Mouse (Mus musculus): ENCODE measurements at regions not wholly inside any gene's neighbourhood (a gene's known extent, or its start where the extent isn't known, plus 50 kb on each side); places are given as distances from the start of the nearest gene placed in this dataset.

DNA sequence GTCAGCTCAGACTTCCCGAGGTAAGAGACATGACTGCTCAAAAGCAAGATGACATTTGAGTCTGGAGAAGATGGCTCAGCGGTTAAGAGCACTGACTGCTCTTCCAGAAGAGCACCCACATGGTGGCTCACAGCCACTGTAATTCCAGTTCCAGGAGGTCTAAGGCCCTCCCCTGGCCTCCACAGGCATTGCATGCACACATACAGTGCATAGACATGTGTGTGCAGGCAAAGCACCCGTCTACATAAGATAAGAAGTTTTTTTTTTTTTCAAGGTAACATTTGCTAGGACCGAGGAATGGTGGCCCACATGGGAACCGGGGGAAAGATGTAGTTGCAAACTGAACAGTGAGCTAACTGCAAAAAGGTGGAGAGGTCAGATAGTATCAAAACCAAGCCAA lies 139.3 kb downstream of the Katnal1 start:
- TF ChIP-seq GATA1 (IDR thresholded peaks at IDR 0.05; ENCODE audit: low read length) (no peak), TAL1 (IDR thresholded peaks at IDR 0.05; ENCODE audit: low read length) (no peak)

Data from erythroblast, embryonic 14.5 days (primary cell).